Mouse (Mus musculus) bone marrow, adult 2 months (tissue): ENCODE measurements around the gene Ldhb.

Experiments
- CTCF ChIP-seq: fragments of 200-500 bp; IDR thresholded peaks from 2 replicates; pipeline ENCODE4 v1.5.1; 2011; ENCODE audit warnings: low read length, control low read depth; ENCODE audit not compliant: control insufficient read depth, insufficient read depth
- POLR2A ChIP-seq: fragments of 200-500 bp; IDR thresholded peaks from 2 replicates; pipeline ENCODE4 v1.6.1; 2011; ENCODE audit warnings: low read depth, mild to moderate bottlenecking, control low read depth, low read length, borderline replicate concordance; ENCODE audit not compliant: control insufficient read depth

GRCm38 (mm10) chr6:142511516-142512135 lies 3.9 kb upstream of the Ldhb start:
- TF ChIP-seq CTCF (no peak), POLR2A (no peak)
